Mouse (Mus musculus) ovary, postnatal 10 days (tissue): ENCODE data around the gene Orc4.
A peak's percentile ranks its signal among the peaks of the same experiment; 100 is the strongest.
"Not testable (repeated sequence)": the region's sequence is repeated elsewhere in the genome, so short reads cannot be mapped to it uniquely, and the experiment has no call there.

ENCODE experiments used
- DNase-seq: peaks from one replicate; pipeline ENCODE4 v3.0.0; 2022; ENCODE audit warnings: low spot score

Orc4 gene

GRCm38 (mm10) chr2:48950252-48950315, at the start of gene Orc4:
TSS of gene Orc4 (minus strand) at chr2:48950277.
- DNase-seq: no peak

- DNase-seq: no peak
Observed at GRCm38 (mm10) chr2:48990322-48990721, 40.2 kb upstream of the Orc4 start.

- no peak for DNase-seq
Observed at GRCm38 (mm10) chr2:48978920-48979319, 28.8 kb upstream of the Orc4 start.

GRCm38 (mm10) chr2:48956591-48956990, 6.5 kb upstream of the Orc4 start:
- DNase-seq: no peak

- no peak for DNase-seq
Observed at GRCm38 (mm10) chr2:48950316-48950880, 321 bp upstream of the Orc4 start.

GRCm38 (mm10) chr2:48949743-48950251, 280 bp downstream of the Orc4 start:
- peak; percentile 38 for DNase-seq

- DNase-seq: peak; percentile 95
Observed at GRCm38 (mm10) chr2:48948841-48949584, 1.1 kb downstream of the Orc4 start, which contains the start of gene Mbd5. TSS of gene Mbd5 (plus strand) at chr2:48949508.

GRCm38 (mm10) chr2:48947761-48948160, 2.3 kb downstream of the Orc4 start:
- no peak for DNase-seq

- no peak for DNase-seq
Observed at GRCm38 (mm10) chr2:48935058-48935457, 15.0 kb downstream of the Orc4 start.

- DNase-seq: no peak
Observed at GRCm38 (mm10) chr2:48915832-48916231, 34.2 kb downstream of the Orc4 start.

GRCm38 (mm10) chr2:48914185-48914584, 35.9 kb downstream of the Orc4 start:
- no peak for DNase-seq

GRCm38 (mm10) chr2:48908866-48909265, 41.2 kb downstream of the Orc4 start:
- no peak for DNase-seq

GRCm38 (mm10) chr2:48895186-48895585, 54.9 kb downstream of the Orc4 start:
- DNase-seq: no peak

GRCm38 (mm10) chr2:48885945-48886344, 64.1 kb downstream of the Orc4 start:
- DNase-seq: peak; percentile 7

- DNase-seq: no peak
Observed at GRCm38 (mm10) chr2:48868199-48868913, 81.7 kb downstream of the Orc4 start.

- DNase-seq: not testable (repeated sequence)
Observed at GRCm38 (mm10) chr2:48865596-48865995, 84.5 kb downstream of the Orc4 start.
